Mouse (Mus musculus) gastrocnemius, adult 8-10 months (tissue): ENCODE measurements around the gene Klhl8. TPM values are rescaled to one million over a fixed set of nuclear protein-coding genes. Genes with fewer than 3 reads are reported as not detected.

Experiments used
- DNase-seq, 2 experiments: peaks; one replicate each; pipeline ENCODE4 v3.0.0; 2022; ENCODE audit warnings: low spot score in 2 of 2
- total RNA-seq, 4 experiments: library from RNA; stranded (reverse); gene quantifications; 2 replicates each; pipeline ENCODE4 v1.2.4; 2022

The Klhl8 gene
- total RNA-seq, 4 experiments from 2014 or later: 24.2 to 29.4 (median 27.6) TPM

DNA sequence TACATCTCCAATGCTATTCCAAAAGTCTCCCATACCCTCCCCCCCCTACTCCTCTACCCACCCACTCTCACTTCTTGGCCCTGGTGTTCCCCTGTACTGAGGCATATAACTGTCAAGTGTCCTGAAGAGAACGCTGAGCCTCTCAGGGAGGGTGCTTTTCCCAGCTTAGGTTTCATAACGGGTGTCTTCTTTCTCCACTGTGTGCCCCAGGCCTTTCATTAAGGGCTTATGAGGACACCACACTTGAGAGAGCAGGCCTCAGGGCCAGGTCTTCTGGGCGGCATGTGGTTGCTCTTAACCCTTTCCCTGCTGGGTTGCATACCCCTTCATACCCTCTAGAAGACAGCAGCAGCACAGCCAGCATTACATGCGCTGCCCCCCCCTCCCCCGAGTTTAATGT, 64.5 kb downstream of the Klhl8 start:
- peak in 1 of 2 experiments; percentile 59 for DNase-seq

DNA sequence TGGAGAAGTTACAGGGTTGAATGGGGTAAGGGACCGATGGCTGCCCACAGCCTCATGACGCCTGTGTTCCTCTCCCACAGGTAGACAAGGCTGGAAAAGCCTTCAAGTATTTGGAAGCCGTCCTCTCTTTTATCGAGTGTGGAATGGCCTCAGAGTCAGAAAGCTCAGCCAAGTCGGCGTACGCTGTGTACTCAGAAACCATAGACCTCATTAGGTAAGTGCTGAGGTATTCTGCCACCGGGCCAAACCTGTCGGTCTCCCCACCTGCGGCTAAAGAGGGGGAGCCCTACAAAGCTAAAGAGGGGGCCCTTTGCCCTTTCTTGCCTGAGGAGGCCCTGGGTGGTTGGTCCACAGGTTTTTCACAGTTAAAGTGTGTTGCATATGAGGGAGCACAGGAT, 64.9 kb downstream of the Klhl8 start:
- peak in 1 of 2 experiments; percentile 30 for DNase-seq

DNA sequence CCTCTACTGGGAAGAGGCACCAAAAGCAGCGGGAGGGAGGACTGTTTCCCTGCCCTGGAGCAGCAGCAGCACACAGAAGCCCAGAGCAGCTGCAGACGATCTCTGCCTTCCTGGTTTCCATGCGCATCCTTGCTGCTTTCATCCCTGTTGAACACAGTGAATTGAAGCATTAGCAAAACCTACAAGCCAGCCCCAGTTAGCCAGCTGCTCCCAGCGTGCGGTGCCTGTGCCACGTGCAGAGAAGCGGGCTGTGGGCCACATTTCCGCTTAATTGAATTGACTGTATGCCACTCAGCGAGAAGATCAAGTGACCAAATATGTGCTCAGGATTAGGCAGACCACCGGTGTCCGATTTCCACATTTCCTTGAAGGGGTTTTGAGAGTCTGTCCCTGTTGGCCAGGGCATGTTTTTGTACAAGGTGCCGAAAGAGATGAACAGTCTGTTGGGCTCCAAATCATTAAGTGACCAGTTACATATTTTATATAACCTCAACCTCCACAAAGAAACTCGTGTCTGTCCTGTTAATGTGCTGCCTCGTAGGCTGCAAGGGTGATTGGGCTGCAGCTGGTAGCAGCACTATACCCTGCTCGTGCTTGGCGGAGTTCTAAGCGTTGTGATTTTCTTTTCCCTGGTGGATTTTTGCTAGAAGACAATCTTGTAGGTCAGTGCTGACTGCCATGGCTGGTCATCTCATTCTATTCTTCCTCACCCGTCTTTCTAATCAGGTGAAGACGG, 65.5 kb downstream of the Klhl8 start:
- peak in 1 of 2 experiments; percentile 8 for DNase-seq

DNA sequence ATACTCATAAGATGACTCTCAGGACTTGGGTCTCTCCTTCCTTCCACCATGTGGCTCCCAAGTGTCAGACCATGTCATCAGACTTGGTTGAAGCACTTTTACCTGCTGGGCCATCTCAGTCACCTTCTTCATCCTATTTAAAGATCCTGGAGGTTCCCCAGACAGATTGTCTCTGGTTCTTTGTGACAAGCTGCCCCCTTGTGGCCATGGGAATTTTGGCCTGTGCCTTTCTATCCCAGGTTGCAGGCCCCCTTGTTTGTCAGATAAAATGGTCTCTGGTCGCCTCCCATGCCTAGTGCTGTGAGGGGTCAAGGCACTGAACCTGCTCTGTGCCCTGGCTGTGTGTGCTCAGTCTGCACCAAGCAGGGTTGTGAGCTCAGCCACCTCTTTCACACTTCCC, 67.1 kb downstream of the Klhl8 start:
- peak in 1 of 2 experiments; percentile 44 for DNase-seq

DNA sequence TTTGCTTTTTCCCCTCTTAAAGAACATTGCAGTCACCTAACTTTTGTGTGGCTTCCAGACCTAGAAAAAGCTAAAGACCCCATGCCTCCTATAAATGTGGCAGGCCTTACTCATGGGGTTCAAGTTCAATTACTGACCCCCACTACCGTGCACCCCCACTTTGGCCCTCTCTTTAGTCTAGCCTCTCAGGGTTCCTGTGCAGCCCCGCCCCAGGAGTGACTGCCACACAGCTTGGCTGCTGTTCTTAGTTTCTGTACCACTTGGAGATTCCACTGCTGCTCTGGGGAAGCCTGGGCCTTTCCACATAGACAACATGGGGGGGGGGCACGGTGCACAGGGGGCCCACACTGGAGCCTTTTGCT, 71.8 kb downstream of the Klhl8 start:
- DNase-seq: no peak

DNA sequence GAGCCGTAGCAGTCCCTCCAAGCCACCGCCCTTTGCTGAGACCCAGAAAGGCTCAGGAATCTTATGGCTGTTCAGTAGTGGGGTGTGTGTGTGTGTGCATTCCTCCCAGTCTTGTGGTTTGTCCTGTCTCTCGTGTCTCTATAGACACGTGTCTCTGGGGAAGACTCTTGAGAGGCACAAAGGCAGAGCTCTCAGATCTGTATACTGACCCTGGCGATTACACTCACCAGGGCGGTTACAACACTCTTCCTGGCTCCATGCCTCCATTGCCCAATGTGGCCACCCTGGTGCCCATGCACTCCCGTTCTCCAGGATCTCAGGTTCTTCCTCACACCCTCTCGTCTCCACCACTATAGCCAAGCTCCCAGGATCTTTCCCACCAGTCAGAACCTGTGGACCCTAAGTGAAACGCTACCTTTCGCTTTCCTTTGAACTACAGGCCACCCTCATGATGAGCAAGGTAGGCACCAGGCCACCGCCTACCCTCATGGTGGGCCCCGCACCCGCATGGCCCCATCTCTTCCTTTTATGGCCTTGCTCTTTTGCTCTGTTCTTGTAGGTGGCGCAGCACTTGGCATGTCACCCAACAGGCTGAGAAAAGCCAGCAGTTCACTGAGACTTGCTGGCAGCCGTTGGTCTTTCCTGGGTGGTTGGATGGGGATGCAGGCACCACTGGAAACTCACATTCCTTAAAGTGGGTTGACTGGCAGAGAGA, 72.4 kb downstream of the Klhl8 start:
- DNase-seq: peak; percentile 47 to 59

DNA sequence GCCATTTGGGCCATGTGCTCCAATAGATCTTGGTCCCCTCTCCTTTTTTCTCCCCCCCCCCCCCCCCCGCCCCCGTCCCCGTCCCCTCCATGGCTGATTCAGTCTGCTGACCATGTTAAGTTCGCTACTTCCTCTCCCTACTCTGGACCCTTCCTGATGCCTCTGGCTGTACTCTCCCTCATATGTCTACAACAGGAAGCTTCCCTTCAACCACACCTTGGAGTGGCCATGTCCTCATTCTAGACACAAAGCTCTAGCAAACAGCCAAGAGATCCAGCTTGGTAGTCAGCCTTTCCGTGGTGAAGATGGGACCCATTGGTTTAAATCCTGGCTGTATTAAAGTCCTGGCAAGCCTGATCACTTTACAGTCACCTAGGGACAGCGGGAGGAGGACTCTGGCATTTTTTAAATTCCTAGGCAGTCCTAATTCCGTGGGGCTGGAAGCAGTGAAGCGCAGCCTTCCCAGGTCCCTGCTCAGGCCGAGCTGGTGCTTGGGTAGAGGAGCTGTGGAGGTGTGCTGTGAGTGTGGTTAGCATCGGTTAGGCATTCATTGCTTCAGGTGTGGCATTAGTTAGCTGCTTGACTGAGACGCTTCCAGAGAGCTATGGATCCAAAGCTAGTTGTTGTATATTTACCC, 74.8 kb downstream of the Klhl8 start:
- DNase-seq: no peak

DNA sequence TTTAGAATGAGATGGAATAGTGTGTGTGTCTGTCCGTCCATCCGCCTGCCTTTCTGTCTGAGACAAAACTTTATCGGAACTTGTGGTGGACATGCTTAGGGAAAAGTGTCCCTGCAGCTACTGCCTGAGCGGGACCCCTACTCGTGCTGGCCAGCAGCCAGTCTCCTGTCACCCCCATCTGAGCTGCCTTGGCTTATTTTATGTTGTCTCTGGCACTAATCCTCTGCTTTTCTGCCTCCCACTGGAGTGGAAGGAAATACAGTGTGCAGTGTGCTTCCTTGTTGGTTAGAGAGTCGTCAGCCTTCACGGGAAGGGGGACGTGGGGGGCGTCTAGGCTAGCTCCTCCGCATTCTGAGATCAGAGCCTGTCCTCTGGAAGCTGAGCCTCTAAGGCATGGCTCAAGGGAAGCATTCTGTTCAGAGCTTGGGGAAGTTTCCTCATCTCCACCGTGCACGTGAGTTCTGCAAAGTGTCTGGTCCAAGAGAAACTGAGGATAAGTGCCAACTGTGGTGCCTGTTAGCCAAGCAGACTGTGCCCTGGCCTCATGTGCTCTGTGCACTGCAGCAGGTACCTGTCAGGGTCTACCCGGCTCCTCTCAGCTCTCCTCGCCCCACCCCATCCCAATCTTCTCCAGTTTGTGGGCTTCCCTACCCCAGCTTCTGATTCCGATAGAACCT, 75.5 kb downstream of the Klhl8 start:
- peak in 1 of 2 experiments; percentile 5 for DNase-seq

DNA sequence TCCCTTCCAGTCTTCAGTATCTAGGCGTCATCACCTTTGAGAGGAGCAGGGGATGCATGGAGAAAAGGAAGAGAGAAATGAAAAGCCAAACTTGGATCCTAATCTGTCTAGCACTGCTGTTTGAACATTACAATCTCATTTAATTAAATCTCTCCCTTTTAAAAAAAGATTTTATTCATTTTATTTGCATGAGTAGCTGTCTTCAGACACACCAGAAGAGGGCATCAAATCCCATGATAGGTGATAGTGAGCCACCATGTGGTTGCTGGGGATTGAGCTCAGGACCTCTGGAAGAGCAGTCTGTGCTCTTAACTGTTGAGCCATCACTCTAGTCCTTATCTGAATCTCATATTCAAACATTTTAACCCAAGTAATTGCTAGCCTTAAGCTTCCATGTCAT, 80.2 kb downstream of the Klhl8 start:
- no peak for DNase-seq

DNA sequence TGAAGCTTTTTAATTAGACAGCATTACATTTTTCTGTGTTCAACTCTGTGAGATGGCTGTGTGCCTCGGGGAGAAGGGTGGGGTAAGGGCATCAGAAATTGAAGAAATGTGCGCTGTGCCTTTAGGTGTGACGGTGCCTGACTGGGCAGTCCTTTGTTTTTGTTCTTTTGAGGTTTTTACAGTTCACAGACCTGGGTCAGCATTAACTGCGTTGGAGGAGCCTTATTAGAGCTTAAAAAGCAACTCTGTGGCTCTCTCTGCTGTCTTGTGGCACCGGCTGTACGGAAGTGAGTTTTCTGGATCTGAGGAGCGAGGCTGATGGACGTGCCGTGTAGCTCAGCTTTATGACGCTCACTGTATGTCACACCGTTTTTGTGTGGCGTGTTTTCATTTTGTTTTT, 81.9 kb downstream of the Klhl8 start:
- no peak for DNase-seq

DNA sequence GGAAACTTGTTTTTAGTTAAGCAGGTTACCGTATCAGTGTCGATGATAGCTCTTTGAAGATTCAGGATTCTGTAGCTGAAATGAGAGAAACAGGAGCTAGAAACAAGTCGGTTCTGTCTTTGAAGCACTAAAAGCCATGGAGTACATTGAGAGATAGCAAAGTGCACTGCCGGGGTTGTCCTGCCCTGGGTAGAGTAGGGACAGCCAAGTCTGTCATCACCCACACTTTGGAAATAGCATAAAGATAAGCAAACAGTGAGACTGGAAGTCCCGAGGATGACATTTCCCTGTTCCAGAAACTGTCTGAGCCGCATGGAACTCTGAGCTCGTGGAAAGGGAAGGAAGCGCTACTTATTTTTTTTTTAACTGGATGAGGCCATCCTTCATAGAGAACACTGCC, 82.3 kb downstream of the Klhl8 start:
- no peak for DNase-seq

DNA sequence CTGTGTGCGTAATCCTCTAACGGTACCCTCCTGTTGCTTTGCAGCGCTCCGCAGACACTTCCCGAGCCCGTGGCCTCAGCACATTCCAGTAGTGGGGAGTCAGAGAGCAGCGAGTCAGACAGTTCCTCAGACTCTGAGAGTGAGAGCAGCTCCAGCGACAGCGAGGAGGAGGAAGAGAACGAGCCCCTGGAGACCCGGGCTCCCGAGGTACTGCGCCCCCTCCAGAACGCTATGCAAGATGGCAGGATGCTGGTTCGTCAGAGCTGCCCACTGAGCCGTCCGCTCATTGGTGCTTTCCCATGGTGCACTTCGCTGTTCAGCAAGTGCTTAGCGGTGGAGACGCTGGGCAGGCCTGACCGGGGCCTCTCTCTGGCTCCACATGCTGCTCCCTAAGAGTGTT, 82.8 kb downstream of the Klhl8 start:
- DNase-seq: no peak

DNA sequence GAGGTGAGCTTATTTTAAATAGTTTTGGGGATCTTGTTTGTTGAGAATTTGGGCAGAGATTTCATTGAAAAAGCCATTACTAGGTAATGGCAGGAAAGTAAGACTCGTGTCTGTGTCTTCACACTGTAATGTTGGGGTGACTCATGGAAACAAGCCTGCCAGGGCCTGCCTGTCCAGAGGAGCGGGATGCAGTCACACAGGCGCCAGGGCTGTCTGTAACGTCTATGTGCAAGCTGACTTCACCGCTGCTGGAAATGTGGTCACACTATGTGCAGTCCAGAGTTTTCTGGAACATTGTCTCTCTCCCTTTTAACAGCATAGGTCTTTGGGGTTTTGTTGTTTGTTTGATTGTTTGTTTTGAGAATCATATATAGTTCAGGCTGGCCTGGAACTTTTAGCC, 88.1 kb downstream of the Klhl8 start:
- DNase-seq: no peak

DNA sequence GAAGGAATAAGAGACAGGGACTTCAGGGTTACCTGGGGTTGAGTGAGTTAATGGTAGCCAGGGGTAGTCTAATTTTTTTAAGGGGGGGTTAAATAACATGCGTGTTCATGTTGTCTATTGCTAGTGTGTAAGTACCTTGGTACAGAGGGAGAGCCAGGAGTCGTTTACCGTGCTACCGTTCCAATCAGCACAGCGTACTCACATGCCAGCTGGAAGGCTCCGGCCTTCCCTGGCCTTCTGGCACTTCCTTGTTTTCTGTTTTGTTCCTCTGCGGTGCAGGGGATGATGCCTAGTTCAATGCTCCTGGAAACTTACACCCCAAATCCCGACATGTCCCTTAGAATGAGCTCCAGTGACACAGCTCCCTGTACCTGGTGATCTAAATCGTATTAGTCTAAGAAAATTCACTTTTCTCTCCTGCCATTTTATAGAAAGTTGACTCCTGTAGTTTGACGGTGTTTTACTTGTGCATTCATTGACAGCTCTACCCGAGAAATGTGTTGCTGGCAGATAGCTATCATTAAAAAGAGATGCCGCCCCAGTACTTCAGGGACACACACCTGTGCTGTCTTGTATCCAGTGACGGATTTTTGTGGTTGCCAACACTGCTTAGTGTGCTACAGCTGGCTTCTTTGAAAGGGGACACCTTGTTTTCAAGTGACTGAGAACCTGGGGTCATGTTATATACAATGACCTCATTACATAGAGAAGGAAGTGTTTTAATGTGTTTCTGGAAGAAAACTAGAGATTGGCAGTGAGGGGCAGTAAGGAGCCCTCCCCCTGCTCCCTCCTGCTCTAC, 89.4 kb downstream of the Klhl8 start:
- DNase-seq: no peak

DNA sequence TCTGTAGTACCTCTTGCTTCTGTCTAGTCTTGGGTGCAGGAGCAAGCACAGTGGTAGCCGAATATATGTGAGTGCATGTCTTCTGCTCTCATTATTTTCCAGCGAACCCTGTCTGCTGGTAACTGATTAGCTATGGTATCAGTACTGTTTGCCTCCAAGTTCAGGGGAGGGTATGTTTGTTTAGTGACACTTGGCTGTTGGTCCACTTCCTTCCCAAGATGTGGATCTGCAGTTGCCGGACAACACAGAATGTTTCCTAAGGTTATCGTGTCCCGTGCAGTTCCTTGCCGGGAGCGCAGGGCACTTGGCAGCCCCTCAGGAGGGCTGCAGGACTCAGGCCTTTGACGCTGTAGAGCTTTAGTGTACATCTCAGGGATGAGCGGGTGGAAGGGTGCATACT, 90.0 kb downstream of the Klhl8 start:
- no peak for DNase-seq

DNA sequence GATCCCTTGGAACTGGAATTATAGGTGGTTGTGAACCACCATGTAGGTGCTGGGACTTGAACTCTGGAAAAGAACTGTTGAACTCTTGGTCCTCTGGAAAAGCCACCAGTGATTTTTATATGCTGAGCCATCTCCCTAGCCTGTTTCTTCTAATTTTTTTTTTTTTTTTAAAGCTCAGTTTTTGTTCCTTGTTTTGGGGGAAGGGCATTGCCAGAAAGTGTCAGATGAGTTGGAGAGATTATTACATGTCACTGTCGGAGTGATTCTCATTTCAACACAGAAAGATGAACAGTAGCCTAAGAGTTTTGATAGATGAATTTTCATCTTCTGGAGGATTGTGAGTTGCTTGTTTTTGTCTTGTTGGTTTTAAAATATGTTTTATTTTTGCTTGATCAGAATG, 91.4 kb downstream of the Klhl8 start:
- DNase-seq: no peak

DNA sequence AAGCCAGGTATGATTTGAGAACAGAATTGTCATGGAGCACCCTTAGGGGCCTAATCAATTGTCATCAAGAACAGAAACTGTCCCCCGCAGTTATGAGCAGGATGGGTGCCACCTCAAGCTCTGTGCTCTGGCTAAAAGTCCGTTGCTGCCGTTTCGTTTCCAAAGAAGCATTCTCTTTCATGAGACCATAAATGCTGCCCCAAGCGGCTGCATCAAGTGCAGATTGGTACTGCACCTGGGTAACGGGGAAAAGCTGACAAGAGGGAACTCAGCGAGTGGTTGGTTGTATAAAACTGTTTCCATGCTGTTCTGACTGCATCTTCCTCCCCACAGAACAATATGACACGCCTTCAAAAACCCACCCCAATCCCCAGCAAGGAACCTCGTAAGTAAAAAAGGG, 92.5 kb downstream of the Klhl8 start:
- no peak for DNase-seq

DNA sequence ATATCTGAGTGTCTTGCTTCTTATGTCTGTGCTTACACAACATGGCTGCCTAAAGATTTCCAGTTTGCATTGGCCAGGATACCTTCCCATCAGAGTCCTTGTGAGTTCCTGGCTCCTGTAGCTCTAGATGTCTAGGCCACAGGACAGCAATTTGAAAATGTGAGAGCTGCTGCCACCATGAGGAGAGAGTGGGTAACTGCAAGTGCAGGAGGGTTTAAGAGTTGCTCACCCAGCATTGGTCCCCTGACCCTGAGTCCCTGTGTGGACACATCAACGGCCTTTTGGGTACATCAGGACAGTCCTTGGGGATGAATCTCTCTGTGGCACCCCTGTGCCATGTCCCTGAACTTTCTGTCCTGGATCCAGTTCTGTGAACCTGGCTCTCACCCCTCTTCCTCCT, 93.3 kb downstream of the Klhl8 start:
- peak; percentile 57 to 76 for DNase-seq

DNA sequence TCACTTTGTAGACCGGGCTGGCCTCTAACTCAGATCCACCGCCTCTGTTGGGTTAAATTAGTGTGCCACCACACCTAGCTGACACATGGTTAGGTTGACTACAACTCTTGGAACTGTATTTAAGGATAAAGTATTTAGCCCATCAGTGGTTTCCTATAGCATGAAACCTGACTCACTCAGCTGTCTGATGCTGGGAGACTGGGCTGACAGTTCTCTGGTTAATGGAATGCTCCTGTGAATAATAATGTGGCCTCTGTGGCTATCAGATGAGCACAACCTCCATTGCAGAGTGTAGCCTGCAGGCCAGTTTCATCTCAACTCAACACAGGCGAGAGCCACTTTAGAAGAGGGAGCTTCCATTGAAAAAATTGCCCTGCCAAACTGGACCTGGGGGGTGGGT, 94.3 kb downstream of the Klhl8 start:
- DNase-seq: no peak

DNA sequence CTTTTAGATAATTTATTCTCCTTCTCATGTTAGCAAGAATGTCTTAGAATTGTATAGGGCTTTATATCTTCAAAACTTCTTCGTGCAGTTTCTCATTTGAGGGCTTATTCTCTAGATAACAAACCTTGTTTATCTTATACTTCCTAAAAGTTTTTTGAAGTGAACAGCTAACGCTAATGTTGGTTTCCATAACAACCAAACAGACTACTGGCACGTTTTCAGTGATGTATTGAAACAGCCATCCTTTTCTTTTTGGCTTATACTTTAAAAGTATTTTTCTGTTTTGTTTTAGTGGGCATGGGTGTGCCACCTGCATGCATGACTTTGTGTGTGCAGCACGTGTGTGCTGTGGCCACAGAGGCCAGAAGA, 95.8 kb downstream of the Klhl8 start:
- DNase-seq: no peak

DNA sequence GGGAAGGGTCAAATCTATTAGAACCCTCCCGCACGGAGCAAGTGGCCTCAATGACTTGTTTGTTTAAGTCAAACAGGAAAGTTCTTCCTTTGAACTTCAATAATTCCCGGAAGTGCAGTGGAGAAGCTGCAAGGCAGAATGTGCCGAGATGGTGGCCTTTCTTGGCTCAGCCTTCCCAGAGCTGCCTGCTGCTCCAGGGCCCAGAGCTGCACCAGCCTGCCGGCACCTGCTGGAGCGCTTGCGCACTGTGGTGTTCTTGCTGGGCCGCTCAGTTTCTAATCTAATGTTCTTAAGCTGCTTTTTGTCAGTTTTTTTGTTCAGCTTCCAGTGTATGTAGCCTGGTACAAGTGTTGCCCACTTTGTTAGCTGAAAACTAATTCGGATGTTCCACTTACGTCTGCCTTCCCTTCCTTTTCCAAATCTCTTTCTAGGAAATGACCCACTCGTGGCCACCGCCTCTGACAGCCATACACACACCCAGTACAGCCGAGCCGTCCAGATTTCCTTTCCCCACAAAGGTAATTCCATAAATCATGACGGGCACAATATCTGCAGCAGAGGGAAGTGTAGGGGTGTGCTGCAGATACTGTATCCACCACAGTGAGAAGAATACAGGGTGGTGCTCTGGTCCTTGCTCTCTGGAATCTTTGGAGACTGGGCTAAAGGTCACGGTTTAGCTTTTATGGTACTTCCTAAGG, 96.4 kb downstream of the Klhl8 start:
- no peak for DNase-seq
